Mouse (Mus musculus) midbrain, embryonic 14.5 days (tissue): Measurements from ENCODE around the gene Prkar2b. TPM values are rescaled to one million over a fixed set of nuclear protein-coding genes. Genes with fewer than 3 reads are reported as not detected.

Experiments
- ATAC-seq: fragments of 200-750 bp; cut with Nextera tagmentation; 2 replicates; pipeline ENCODE4 v1.8.0; 2017; ENCODE audit warnings: moderate number of reproducible peaks, moderate library complexity; ENCODE audit not compliant: low FRiP score, low TSS enrichment
- DNase-seq: peaks from one replicate; pipeline ENCODE4 v3.0.0-alpha.2; 2015
- H3K27ac ChIP-seq: fragments of 300-500 bp; sonication (generic); replicated peaks from 2 replicates; pipeline ENCODE4 v1.5.1; 2014; ENCODE audit warnings: mild to moderate bottlenecking, low read depth, low read length, moderate library complexity
- H3K27me3 ChIP-seq: fragments of 300-500 bp; sonication (generic); 2 replicates; pipeline ENCODE4 v1.6.1; 2014; ENCODE audit warnings: low read length, control low read depth, mixed read lengths; ENCODE audit not compliant: control insufficient read depth, insufficient read depth
- H3K36me3 ChIP-seq: fragments of 300-500 bp; sonication (generic); 2 replicates; pipeline ENCODE4 v1.6.1; 2014; ENCODE audit warnings: low read length, control low read depth; ENCODE audit not compliant: control insufficient read depth, insufficient read depth
- H3K4me1 ChIP-seq: fragments of 300-500 bp; sonication (generic); 2 replicates; pipeline ENCODE4 v1.6.1; 2014; ENCODE audit warnings: mild to moderate bottlenecking, antibody characterized with exemption, low read length, control low read depth; ENCODE audit not compliant: control insufficient read depth, insufficient read depth
- H3K4me2 ChIP-seq: fragments of 300-500 bp; sonication (generic); 2 replicates; pipeline ENCODE4 v1.6.1; 2014; ENCODE audit warnings: mild to moderate bottlenecking, low read length, moderate library complexity
- H3K4me3 ChIP-seq: fragments of 300-500 bp; sonication (generic); replicated peaks from 2 replicates; pipeline ENCODE4 v1.5.1; 2014; ENCODE audit warnings: low read depth, low read length
- H3K9ac ChIP-seq: fragments of 300-500 bp; sonication (generic); replicated peaks from 2 replicates; pipeline ENCODE4 v1.6.1; 2014; ENCODE audit warnings: mild to moderate bottlenecking, low read length, moderate library complexity
- H3K9me3 ChIP-seq: fragments of 300-500 bp; sonication (generic); 2 replicates; pipeline ENCODE4 v1.6.1; 2016; ENCODE audit warnings: low read length, control low read depth, mixed read lengths; ENCODE audit not compliant: control insufficient read depth
- WGBS: fragments of 180-500 bp; shearing (Covaris S2); extraction: QIAGEN DNeasy Blood & Tissue Kit; methylation state at CpG from one replicate; pipeline ENCODE4 v1.1.7; 2014; 5-methylcytosine and 5-hydroxymethylcytosine counted together
- polyA plus RNA-seq: library from polyadenylated mRNA; unstranded; fragments of >200 nt; fragmentation: Nextera tagmentation; extraction: Ambion mirVana; gene quantifications from 2 replicates; pipeline ENCODE4 v1.2.1, GENCODE M21; 2014

Prkar2b gene
- polyA plus RNA-seq, 1 experiment from 2014 or later: 188 TPM

DNA sequence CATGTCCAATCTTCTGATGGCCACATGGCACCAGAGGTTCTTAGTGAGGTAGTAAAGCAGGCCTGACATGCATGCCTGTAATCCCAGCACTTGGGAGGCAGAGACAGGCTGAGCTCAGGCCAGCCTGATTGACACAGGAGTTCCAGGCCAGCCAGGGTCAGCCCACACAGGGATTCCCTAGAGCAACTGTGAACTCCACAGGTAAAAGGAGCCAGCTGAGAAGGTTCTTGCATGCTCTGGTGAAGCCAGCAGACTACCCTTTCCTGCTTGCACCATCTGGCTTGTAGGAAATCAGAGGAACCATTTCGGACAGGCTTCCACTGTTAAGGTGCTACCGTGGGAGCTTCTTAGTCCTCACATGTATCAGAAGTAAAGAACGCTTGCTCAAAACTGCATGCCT is 5.3 kb downstream of the Prkar2b start:
- DNase-seq: no peak
- H3K4me3 ChIP-seq: no peak overlapping the region
- peaks cover 24% of the 10 kb centered on the region for H3K4me1 ChIP-seq
- no peak overlapping the region for H3K27ac ChIP-seq
- H3K9ac ChIP-seq: no peak overlapping the region
- H3K4me2 ChIP-seq: no peak overlapping the region
- no peaks in the 10 kb centered on the region for H3K9me3 ChIP-seq
- H3K36me3 ChIP-seq: no peaks in the 10 kb centered on the region
- no peak for ATAC-seq
- WGBS: 95% methylated on average over 3 of the region's 3 CpGs
- no peaks in the 10 kb centered on the region for H3K27me3 ChIP-seq

GRCm38 (mm10) chr12:32054476-32055166 is 6.5 kb downstream of the Prkar2b start:
- Histone ChIP-seq H3K36me3 (no peaks in the 10 kb centered on the region), H3K4me3 (no peak overlapping the region), H3K27ac (no peak overlapping the region), H3K4me1 (peaks cover 24% of the 10 kb centered on the region), H3K27me3 (no peaks in the 10 kb centered on the region), H3K9me3 (no peaks in the 10 kb centered on the region), H3K9ac (no peak overlapping the region), H3K4me2 (no peak overlapping the region)
- no peak for ATAC-seq
- DNase-seq: no peak
- 78% methylated on average over 9 of the region's 9 CpGs for WGBS

GRCm38 (mm10) chr12:32053637-32054366 is 7.3 kb downstream of the Prkar2b start:
- no peaks in the 10 kb centered on the region for H3K9me3 ChIP-seq
- H3K4me3 ChIP-seq: no peak overlapping the region
- H3K27me3 ChIP-seq: no peaks in the 10 kb centered on the region
- 0 out of 2 replicates have a peak overlapping the region, but pooled peaks have one; percentile 16 for H3K9ac ChIP-seq
- H3K27ac ChIP-seq: no peak overlapping the region
- peaks cover 23% of the 10 kb centered on the region for H3K4me1 ChIP-seq
- DNase-seq (no peak), ATAC-seq (no peak)
- no peak overlapping the region for H3K4me2 ChIP-seq
- WGBS: 58% methylated on average over 11 of the region's 11 CpGs
- no peaks in the 10 kb centered on the region for H3K36me3 ChIP-seq

GRCm38 (mm10) chr12:32052882-32053281 is 8.2 kb downstream of the Prkar2b start:
- WGBS: 90% methylated on average over 4 of the region's 4 CpGs
- Histone ChIP-seq H3K36me3 (no peaks in the 10 kb centered on the region), H3K9ac (no peak overlapping the region), H3K27me3 (no peaks in the 10 kb centered on the region), H3K27ac (no peak overlapping the region), H3K4me2 (no peak overlapping the region), H3K4me3 (no peak overlapping the region), H3K9me3 (no peaks in the 10 kb centered on the region), H3K4me1 (peaks cover 14% of the 10 kb centered on the region)
- no peak for ATAC-seq
- DNase-seq: no peak

GRCm38 (mm10) chr12:32050165-32050564 is 10.9 kb downstream of the Prkar2b start:
- 78% methylated on average over 5 of the region's 5 CpGs for WGBS
- H3K27me3 ChIP-seq: no peaks in the 10 kb centered on the region
- peaks cover 3% of the 10 kb centered on the region; the same call in 1 of the 2 replicates for H3K4me1 ChIP-seq
- no peak overlapping the region for H3K9ac ChIP-seq
- no peaks in the 10 kb centered on the region for H3K9me3 ChIP-seq
- H3K4me2 ChIP-seq: no peak overlapping the region
- no peak overlapping the region for H3K27ac ChIP-seq
- H3K36me3 ChIP-seq: no peaks in the 10 kb centered on the region
- no peak for DNase-seq
- no peak for ATAC-seq
- H3K4me3 ChIP-seq: no peak overlapping the region

- H3K4me3 ChIP-seq: no peak overlapping the region
- WGBS: 85% methylated on average over 17 of the region's 17 CpGs
Observed at GRCm38 (mm10) chr12:32045566-32046330, 15.3 kb downstream of the Prkar2b start.

DNA sequence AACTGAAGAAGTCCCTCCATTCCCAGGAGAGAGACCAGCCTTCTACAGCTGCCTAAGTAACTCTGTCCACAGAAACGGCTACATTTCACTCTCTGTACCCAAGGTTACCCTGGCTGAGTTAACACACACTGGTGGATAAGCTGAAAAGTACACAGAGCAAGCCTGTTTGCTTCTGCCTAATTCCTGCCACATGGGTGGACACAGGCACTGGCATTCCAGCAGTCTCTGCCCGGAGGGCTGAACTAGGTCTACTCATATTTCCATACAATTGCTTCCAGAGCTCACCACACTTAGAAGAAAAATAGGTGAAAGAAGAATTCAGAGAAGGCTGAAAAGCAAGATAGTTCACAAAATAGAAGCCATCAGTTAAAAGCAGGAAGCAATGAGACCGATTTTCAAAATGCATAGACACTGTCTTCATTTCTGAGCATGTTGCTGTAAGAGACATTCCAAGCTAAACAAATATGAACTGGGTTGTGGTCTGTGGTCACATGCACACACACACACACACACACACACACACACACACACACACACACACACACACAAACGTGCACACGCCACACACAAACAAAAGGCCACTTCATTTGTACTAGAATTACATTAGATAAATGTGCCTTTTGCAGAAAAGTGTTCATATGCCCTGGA is 16.5 kb downstream of the Prkar2b start:
- Histone ChIP-seq H3K9me3 (no peaks in the 10 kb centered on the region), H3K27ac (no peak overlapping the region), H3K4me2 (no peak overlapping the region), H3K9ac (no peak overlapping the region), H3K4me3 (no peak overlapping the region), H3K27me3 (no peaks in the 10 kb centered on the region), H3K4me1 (no peaks in the 10 kb centered on the region), H3K36me3 (no peaks in the 10 kb centered on the region)
- 63% methylated on average over 5 of the region's 5 CpGs for WGBS
- ATAC-seq (no peak), DNase-seq (peak; percentile 15)

More at GRCm38 (mm10) chr12:32045566-32046330, 15.3 kb downstream of the Prkar2b start:
- Histone ChIP-seq H3K36me3 (no peaks in the 10 kb centered on the region), H3K4me2 (no peak overlapping the region), H3K27me3 (no peaks in the 10 kb centered on the region), H3K9ac (no peak overlapping the region), H3K4me1 (no peaks in the 10 kb centered on the region), H3K9me3 (no peaks in the 10 kb centered on the region), H3K27ac (no peak overlapping the region)
- no peak for ATAC-seq
- DNase-seq: no peak

DNA sequence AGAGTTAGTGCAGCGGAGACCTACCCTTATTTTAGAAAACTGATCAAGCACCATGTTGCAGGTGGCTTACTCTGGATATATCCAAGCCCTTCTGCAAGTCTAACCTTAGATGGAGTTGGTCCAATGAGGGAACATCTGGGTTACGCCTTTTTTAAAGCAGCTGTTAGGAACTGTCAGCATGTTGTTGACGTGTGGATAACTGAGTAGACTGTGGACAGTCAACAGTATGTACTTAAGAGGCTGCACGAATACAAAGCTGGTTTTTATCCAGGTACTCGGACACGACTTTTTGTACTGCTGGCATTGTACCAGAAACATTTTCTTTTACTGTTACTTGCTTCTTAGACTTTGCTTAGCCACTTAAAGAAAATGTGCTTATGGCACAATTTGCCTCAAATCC is 27.6 kb downstream of the Prkar2b start:
- Histone ChIP-seq H3K27me3 (no peaks in the 10 kb centered on the region), H3K27ac (no peak overlapping the region), H3K36me3 (no peaks in the 10 kb centered on the region), H3K4me1 (no peaks in the 10 kb centered on the region), H3K4me2 (no peak overlapping the region), H3K9me3 (no peaks in the 10 kb centered on the region), H3K9ac (no peak overlapping the region), H3K4me3 (no peak overlapping the region)
- 92% methylated on average over 6 of the region's 6 CpGs for WGBS
- ATAC-seq (no peak), DNase-seq (no peak)
